Mouse (Mus musculus): ENCODE measurements around the gene Os9.
"Not testable (repeated sequence)": the region's sequence is repeated elsewhere in the genome, so short reads cannot be mapped to it uniquely, and the experiment has no call there.

Gene Os9

GRCm38 (mm10) chr10:127121066-127121477 is at the start of gene Os9:
Gene Os9, minus strand, starts transcription at chr10:127121131.
- peak; percentile 96 for DNase-seq (ENCODE audit: low spot score)

GRCm38 (mm10) chr10:127170002-127170401 is 49.1 kb upstream of the Os9 start:
- no peak for DNase-seq (ENCODE audit: low spot score)

- peak; percentile 59 for DNase-seq (ENCODE audit: low spot score)
These were observed 46.8 kb upstream of the Os9 start for GRCm38 (mm10) chr10:127167614-127168192.

- DNase-seq (ENCODE audit: low spot score), result no peak
These were observed 46.1 kb upstream of the Os9 start for GRCm38 (mm10) chr10:127166771-127167613.

- no peak for DNase-seq (ENCODE audit: low spot score)
These were observed 45.4 kb upstream of the Os9 start for GRCm38 (mm10) chr10:127166404-127166715.

- peak; percentile 68 for DNase-seq (ENCODE audit: low spot score)
These were observed 44.9 kb upstream of the Os9 start for GRCm38 (mm10) chr10:127165654-127166403.

GRCm38 (mm10) chr10:127165354-127165653 is 44.4 kb upstream of the Os9 start:
- peak; percentile 47 for DNase-seq (ENCODE audit: low spot score)

GRCm38 (mm10) chr10:127164631-127165353 is 43.9 kb upstream of the Os9 start, which contains the start of gene B4galnt1:
Gene B4galnt1, plus strand, starts transcription at chr10:127165225.
- DNase-seq (ENCODE audit: low spot score), result peak; percentile 72

- DNase-seq (ENCODE audit: low spot score), result no peak
These were observed 43.3 kb upstream of the Os9 start for GRCm38 (mm10) chr10:127164190-127164589.

GRCm38 (mm10) chr10:127162771-127163261 is 41.9 kb upstream of the Os9 start:
- not testable (repeated sequence) for DNase-seq (ENCODE audit: low spot score)

GRCm38 (mm10) chr10:127160728-127161127 is 39.8 kb upstream of the Os9 start:
- no peak for DNase-seq (ENCODE audit: low spot score)

GRCm38 (mm10) chr10:127160081-127160480 is 39.1 kb upstream of the Os9 start:
- peak; percentile 53 for DNase-seq (ENCODE audit: low spot score)

- DNase-seq (ENCODE audit: low spot score), result no peak
These were observed 37.5 kb upstream of the Os9 start for GRCm38 (mm10) chr10:127158471-127158870.

- no peak for DNase-seq (ENCODE audit: low spot score)
These were observed 35.6 kb upstream of the Os9 start for GRCm38 (mm10) chr10:127156511-127156910.

GRCm38 (mm10) chr10:127156089-127156488 is 35.2 kb upstream of the Os9 start:
- no peak for DNase-seq (ENCODE audit: low spot score)

GRCm38 (mm10) chr10:127154652-127155051 is 33.7 kb upstream of the Os9 start:
- no peak for DNase-seq (ENCODE audit: low spot score)

GRCm38 (mm10) chr10:127154241-127154640 is 33.3 kb upstream of the Os9 start:
- DNase-seq (ENCODE audit: low spot score), result no peak

- DNase-seq (ENCODE audit: low spot score), result no peak
These were observed 32.4 kb upstream of the Os9 start for GRCm38 (mm10) chr10:127153323-127153722.

- not testable (repeated sequence) for DNase-seq (ENCODE audit: low spot score)
These were observed 31.6 kb upstream of the Os9 start for GRCm38 (mm10) chr10:127152556-127152955.

- DNase-seq (ENCODE audit: low spot score), result not testable (repeated sequence)
These were observed 30.3 kb upstream of the Os9 start for GRCm38 (mm10) chr10:127151233-127151632.

GRCm38 (mm10) chr10:127150471-127150872 is 29.5 kb upstream of the Os9 start:
- no peak for DNase-seq (ENCODE audit: low spot score)

- no peak for DNase-seq (ENCODE audit: low spot score)
These were observed 26.2 kb upstream of the Os9 start for GRCm38 (mm10) chr10:127147135-127147534.
